Mouse (Mus musculus) cerebellum, adult 11-12 months (tissue): ENCODE data around the gene Fstl3.

Source experiments
- DNase-seq: peaks from one replicate; pipeline ENCODE4 v3.0.0; 2022

The Fstl3 gene

GRCm38 (mm10) chr10:79790861-79791260, 13.8 kb downstream of the Fstl3 start, which contains the start of gene Prss57:
TSS of gene Prss57 (minus strand) at chr10:79790961.
- DNase-seq: no peak

DNA sequence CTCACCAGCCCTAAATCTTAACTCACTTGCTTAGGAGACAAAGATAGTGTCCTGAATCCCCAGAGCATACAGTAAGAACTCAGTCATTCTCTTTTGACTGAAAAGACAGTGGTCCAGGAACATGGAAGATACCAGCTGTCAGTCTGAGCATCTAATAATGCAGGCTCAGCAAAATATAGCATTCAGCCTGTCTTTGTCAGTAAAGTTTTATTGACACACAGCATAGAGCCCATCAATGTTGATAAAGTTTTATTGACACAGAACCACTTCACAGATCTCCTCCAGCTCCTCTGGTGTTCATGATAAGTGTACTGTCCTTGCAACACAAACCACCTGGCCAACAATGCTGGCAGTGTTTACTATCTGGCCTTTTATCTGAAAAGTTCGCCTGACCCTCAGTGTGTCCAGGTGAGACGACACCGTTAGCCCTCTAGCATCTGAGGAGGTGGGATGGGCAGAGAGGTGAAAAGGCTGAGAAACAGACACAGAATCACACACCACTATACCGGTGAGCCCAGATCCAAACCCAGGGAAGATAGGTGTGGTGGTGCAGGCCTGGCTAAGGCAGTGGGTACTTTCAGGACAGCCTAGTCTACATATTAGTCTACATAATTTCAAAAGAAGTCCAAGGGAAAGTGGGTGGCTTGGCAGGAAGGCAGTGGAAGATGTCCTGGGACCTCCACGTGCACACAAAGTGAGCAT, 15.4 kb downstream of the Fstl3 start:
- DNase-seq: no peak

DNA sequence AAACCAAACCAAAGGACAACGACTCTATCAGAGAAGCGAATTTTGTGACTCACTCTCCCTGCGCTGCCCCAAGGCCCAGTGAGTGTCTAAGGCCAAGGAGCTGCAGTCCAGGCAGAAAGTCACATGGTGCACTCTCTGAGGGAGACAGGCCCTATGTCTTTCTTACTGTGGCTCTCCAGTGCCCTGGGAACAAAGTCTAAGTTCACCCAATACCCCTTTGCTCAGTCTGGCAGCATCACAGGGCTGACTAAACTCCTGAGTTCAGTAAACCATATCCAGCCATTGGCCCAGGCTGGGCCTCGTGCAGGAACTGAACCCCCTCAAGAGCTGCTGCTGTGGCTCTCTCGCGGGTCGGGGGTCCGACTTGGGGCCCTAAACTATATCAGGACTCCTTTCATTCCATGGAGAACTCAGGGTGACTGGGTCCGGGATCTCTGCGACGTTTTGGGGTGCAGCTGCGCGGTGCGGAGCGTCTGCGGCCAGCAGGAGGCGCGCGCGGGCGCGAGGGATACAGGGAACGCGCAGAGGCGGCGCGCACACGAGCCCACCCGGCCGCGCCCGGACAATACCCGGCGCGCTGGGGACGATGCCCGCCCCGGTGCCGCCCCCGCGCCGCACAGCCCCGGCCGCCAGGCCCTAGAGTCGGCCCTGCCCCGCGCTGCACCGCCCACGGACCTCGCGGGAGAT, 16.1 kb downstream of the Fstl3 start, which contains the start of gene Palm:
Gene Palm, plus strand, starts transcription at position 522 of the 687 bp plus-strand sequence.
- no peak for DNase-seq

DNA sequence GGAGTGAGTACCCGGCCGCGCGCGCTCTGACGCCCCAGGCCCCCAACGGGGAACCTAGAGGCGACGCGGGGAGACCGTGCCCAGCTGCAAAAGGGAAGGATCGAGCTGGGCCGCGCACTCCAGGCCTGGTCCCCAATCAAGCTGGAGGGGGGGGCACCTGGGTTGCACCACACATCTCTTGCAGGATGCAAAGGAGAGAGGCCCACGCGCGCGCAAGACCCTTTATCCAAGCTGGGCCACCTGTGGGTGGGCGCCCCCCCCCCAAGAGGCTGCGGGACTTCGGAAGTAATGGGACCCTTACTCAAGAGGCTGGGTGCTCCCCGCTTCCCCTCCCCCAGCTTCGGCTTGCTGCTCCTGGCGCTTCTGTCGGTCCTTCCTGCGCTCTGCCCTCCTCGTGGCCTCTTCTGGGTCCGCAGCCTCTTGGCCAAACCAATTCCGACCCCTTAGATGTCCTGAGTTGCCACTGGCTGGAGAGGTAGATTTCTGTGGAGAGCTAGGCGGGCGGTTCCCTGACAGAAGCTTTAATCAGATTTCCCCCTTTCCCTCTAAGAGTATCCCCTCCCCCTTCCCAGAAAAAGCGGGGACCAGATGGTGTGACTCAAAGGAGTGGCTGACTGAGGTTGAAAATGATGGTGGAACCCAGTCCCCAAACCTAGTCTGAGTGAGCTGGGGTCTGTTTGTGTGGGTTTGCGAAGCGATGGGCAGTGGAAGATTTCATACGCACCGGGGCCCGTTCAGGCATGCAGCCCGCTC, 16.8 kb downstream of the Fstl3 start:
- peak; percentile 80 for DNase-seq

GRCm38 (mm10) chr10:79794491-79794931, 17.4 kb downstream of the Fstl3 start:
- DNase-seq: peak; percentile 69

GRCm38 (mm10) chr10:79795905-79796304, 18.8 kb downstream of the Fstl3 start:
- no peak for DNase-seq

- no peak for DNase-seq
These were observed 20.3 kb downstream of the Fstl3 start for GRCm38 (mm10) chr10:79797326-79797725.

GRCm38 (mm10) chr10:79798289-79798928, 21.3 kb downstream of the Fstl3 start:
- DNase-seq: no peak

GRCm38 (mm10) chr10:79800508-79800907, 23.4 kb downstream of the Fstl3 start:
- DNase-seq: no peak

DNA sequence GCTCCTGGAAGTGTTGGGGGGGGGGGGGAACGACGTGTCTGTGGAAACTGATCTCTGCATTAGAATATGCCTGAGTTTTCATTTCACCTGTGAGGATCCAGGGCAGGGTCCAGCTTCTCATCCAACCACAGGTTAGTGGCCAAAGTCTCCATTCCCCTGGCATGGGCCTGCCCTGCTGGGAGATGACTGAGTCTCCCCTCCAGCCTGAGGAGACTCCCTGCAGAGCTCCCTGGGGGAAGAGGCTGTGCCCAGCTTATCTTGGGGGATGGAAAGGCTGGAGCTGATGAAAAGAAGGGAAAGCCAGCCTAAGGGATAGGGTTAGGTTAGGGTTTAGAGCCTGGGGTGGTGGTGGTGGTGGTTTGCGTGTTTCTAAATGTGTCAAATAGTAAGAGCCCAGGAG, 24.8 kb downstream of the Fstl3 start:
- no peak for DNase-seq

DNA sequence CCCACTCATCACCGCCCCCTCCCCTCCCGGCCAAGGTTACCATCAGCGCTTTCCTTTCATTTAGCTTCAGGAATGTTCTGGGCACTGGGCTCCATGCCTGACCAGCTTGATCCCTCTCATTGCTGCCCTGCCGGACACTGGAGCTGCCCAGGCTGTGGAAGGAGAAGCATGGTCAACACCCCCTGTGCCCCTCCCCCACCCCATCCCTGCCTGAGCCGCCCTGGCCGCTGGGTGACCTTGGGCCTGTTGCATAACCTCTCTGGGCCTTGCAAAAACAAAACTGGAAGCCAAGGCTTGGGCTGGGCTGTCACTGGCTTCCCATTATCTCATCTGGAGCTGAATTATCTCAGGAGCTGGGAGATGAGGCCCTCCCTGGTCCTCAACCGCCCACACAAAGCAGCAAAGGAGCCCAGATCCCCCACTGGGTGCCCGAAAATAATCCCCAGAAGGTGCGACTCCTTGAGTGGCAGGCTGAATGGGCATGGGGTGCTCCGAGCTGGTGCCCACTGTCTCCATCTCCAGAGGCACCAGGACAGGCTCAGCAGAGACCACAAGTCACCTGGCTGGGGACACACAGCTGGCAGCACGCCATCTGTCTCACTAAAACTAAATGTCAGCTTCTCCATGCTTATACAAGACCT, 25.4 kb downstream of the Fstl3 start:
- peak; percentile 65 for DNase-seq

- DNase-seq: peak; percentile 62
These were observed 26.7 kb downstream of the Fstl3 start for GRCm38 (mm10) chr10:79803716-79804323.

GRCm38 (mm10) chr10:79805636-79806035, 28.6 kb downstream of the Fstl3 start:
- DNase-seq: no peak

DNA sequence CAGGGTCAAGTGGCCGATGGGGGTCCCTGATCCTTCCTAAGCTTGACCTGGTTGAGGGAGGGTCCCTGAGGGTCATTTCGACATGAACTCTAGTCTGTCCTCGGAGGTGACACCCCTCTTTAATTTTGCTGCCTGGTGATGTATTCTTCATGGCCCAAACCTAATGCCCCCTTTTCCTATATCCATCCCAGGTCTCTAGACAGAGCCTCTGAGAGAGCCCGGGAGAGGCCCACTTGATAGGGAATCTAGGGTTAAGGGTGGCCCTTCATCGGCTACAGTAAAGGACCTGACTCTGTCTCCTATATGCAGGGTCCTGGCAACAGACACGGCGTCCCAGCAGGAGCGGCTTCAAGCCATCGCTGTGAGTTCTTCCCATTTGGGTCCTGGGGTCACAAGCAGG, 29.3 kb downstream of the Fstl3 start:
- no peak for DNase-seq

- no peak for DNase-seq
These were observed 29.9 kb downstream of the Fstl3 start for GRCm38 (mm10) chr10:79806972-79807371.

- DNase-seq: peak; percentile 70
These were observed 30.8 kb downstream of the Fstl3 start for GRCm38 (mm10) chr10:79807826-79808225.

- DNase-seq: no peak
These were observed 31.7 kb downstream of the Fstl3 start for GRCm38 (mm10) chr10:79808728-79809127.

DNA sequence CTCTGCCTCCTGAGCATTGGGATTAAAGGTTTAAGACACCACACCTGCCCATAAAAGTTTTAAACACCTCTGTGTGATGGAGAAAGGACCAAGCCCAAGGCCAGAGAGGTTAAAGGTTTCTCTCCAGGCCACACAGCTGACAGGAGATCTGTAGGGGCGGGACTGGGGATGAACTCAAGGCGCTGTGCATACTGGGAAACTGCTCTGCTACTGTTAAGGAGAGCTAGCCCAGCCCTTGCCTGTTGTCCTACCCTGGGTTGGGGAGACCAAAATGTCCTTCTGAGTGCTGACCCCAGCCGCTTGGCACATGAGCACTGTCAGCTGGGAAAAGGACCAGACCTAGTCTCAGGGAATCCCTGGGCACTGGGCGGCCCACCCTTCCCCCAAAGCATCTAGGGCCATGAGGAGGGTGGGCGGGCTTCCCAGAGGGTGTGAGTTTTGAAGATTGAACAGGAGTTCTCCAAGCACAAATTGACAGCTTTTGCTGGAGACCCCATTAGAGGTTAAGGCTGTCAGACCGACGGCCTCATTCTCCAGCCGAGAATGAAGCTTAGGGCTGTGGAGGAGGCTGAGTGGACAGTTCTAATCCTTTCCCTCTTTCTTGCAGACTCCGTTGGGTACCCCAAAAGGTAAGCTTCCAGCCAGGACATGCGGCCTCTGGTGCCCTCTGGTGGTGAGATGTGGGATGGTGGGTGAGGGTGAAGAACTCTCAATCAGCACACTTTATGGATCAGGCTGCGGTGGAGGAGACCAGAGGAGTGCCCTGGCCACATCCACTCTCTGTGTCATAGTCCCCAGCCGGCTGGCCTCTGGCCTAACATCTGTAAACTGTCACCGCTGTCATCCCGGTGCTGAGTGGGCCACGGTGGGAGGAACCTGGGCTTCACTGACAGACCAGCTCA, 34.9 kb downstream of the Fstl3 start:
- peak; percentile 75 for DNase-seq

DNA sequence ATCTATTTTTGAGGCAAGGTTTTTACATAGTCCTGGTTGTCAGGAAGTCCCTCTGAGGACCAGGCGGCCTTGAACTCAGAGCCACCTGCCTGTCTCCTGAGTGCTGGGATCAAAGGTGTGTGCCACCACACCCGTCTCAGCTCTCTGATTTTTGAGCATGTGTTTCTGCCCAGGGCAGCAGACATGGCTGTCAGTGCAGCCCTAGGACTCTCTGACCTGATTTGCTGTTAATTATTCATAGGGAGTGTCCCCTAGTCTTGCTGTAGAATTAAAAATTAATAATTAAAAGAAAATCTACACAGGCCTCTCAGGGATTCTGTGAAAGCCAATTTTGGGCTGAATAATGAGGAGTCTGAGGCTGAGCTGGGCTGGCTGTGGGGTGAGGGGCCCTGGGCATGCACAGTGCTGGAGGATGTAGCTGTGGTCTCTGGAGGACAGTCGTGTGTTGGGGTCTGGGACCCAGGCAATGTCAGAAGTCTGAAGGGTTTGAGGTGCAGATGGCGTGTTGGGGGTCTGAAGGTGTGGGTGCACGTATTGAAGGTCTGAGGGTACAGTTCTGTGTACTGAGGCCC, 37.3 kb downstream of the Fstl3 start:
- DNase-seq: no peak

DNA sequence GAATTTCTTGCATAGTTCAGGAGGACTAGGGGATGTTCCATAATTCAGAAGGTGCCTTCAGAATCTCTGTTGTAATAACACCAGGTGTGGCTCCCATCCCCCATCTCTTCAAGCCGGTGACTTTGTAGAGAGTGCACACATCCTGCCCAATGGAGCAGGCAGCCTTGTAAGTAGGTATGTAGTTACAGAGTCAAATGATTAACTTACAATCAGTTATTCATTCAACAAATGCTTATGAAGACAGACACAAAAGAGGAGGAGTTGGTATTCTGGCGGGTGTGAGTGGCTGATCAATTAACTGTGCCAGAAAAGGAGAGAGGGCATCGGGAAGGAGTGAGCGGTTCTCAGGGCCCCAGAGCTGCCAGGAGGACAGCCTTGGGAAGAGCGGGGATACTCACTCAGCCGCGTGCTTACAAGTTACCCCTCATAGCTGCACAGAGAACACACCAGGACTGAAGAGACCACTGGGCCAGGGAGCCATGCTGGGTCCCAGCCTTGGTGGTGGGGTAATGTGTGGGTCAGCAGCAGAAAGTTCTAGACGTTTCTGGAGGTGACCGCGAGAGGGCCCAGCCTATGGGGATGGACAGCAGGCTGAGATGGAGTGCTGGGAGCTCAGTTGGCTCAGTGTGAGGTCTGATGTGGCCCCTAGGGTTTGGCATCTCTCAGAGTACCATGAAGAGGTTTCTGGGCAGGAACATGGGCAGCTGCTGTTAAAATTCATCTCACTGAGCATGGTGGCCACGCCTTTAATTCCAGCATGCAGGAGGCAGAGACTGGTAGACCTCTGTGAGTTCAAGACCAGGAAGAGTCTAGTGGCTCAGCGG, 38.8 kb downstream of the Fstl3 start:
- no peak for DNase-seq
